Mouse (Mus musculus): ENCODE data around the gene Ddr1. TPM values are rescaled to one million over a fixed set of nuclear protein-coding genes. Genes with fewer than 3 reads are reported as not detected.
A peak's percentile ranks its signal among the peaks of the same experiment; 100 is the strongest.

The Ddr1 gene
- polyA plus RNA-seq, 1 experiment: 61.6 TPM

GRCm38 (mm10) chr17:35691811-35692210 lies 12.6 kb downstream of the Ddr1 start:
- Histone ChIP-seq H3K4me1 (ENCODE audit: control insufficient read depth, insufficient read depth, low read length) (peaks cover 4% of the 10 kb centered on the region), H3K27ac (ENCODE audit: insufficient read depth, low read length) (no peak overlapping the region), H3K9ac (ENCODE audit: low read depth, poor library complexity, severe bottlenecking) (no peak overlapping the region), H3K36me3 (ENCODE audit: control insufficient read depth, insufficient read depth, low read length, poor library complexity, severe bottlenecking) (no peaks in the 10 kb centered on the region; the same call in 1 of the 2 replicates), H3K4me3 (ENCODE audit: low read depth, low read length) (no peak overlapping the region), H3K9me3 (replicated peaks; ENCODE audit: control insufficient read depth, insufficient read depth, low read length, poor library complexity, severe bottlenecking) (no peaks in the 10 kb centered on the region), H3K27me3 (ENCODE audit: control insufficient read depth, insufficient read depth, low read length, poor library complexity, severe bottlenecking) (no peaks in the 10 kb centered on the region)
- TF ChIP-seq CTCF (IDR thresholded peaks at IDR 0.05; ENCODE audit: low read depth, low read length) (no peak), POLR2A (IDR thresholded peaks at IDR 0.05; ENCODE audit: insufficient read depth, low read length) (no peak), EP300 (IDR thresholded peaks at IDR 0.05; ENCODE audit: insufficient read depth, low read depth, low read length) (no peak)

GRCm38 (mm10) chr17:35689936-35690645 lies 14.3 kb downstream of the Ddr1 start:
- Histone ChIP-seq H3K9me3 (replicated peaks; ENCODE audit: control insufficient read depth, insufficient read depth, low read length, poor library complexity, severe bottlenecking) (no peaks in the 10 kb centered on the region), H3K27ac (ENCODE audit: insufficient read depth, low read length) (peak overlapping the region; percentile 5; the same call in 1 of the 2 replicates), H3K4me3 (ENCODE audit: low read depth, low read length) (peak overlapping the region; percentile 25), H3K36me3 (ENCODE audit: control insufficient read depth, insufficient read depth, low read length, poor library complexity, severe bottlenecking) (no peaks in the 10 kb centered on the region; the same call in 1 of the 2 replicates), H3K4me1 (ENCODE audit: control insufficient read depth, insufficient read depth, low read length) (peaks cover 4% of the 10 kb centered on the region), H3K9ac (ENCODE audit: low read depth, poor library complexity, severe bottlenecking) (peak overlapping the region; percentile 41), H3K27me3 (ENCODE audit: control insufficient read depth, insufficient read depth, low read length, poor library complexity, severe bottlenecking) (no peaks in the 10 kb centered on the region)
- TF ChIP-seq POLR2A (IDR thresholded peaks at IDR 0.05; ENCODE audit: insufficient read depth, low read length) (no peak), CTCF (IDR thresholded peaks at IDR 0.05; ENCODE audit: low read depth, low read length) (no peak)

- no peaks in the 10 kb centered on the region; the same call in 1 of the 2 replicates for H3K36me3 ChIP-seq (ENCODE audit: control insufficient read depth, insufficient read depth, low read length, poor library complexity, severe bottlenecking)
- peak; percentile 25 for TF ChIP-seq CTCF (IDR thresholded peaks at IDR 0.05; ENCODE audit: low read depth, low read length)
- TF ChIP-seq POLR2A (IDR thresholded peaks at IDR 0.05; ENCODE audit: insufficient read depth, low read length): no peak
- peak overlapping the region; percentile 4; the same call in 1 of the 2 replicates for H3K9ac ChIP-seq (ENCODE audit: low read depth, poor library complexity, severe bottlenecking)
- peak overlapping the region; percentile 41 for H3K4me3 ChIP-seq (ENCODE audit: low read depth, low read length)
- no peaks in the 10 kb centered on the region for H3K27me3 ChIP-seq (ENCODE audit: control insufficient read depth, insufficient read depth, low read length, poor library complexity, severe bottlenecking)
- H3K4me1 ChIP-seq (ENCODE audit: control insufficient read depth, insufficient read depth, low read length): peaks cover 4% of the 10 kb centered on the region
- no peaks in the 10 kb centered on the region for H3K9me3 ChIP-seq (replicated peaks; ENCODE audit: control insufficient read depth, insufficient read depth, low read length, poor library complexity, severe bottlenecking)
- no peak overlapping the region for H3K27ac ChIP-seq (ENCODE audit: insufficient read depth, low read length)
These were observed 15.9 kb downstream of the Ddr1 start for GRCm38 (mm10) chr17:35688347-35689175.

GRCm38 (mm10) chr17:35685061-35685460 lies 19.4 kb downstream of the Ddr1 start:
- peaks cover 3% of the 10 kb centered on the region for H3K4me1 ChIP-seq (ENCODE audit: control insufficient read depth, insufficient read depth, low read length)
- no peak overlapping the region for H3K4me3 ChIP-seq (ENCODE audit: low read depth, low read length)
- H3K27ac ChIP-seq (ENCODE audit: insufficient read depth, low read length): no peak overlapping the region
- no peak for TF ChIP-seq EP300 (IDR thresholded peaks at IDR 0.05; ENCODE audit: insufficient read depth, low read depth, low read length)
- no peak for TF ChIP-seq POLR2A (IDR thresholded peaks at IDR 0.05; ENCODE audit: insufficient read depth, low read length)
- TF ChIP-seq CTCF (IDR thresholded peaks at IDR 0.05; ENCODE audit: low read depth, low read length): no peak
- no peak overlapping the region for H3K9ac ChIP-seq (ENCODE audit: low read depth, poor library complexity, severe bottlenecking)
- H3K36me3 ChIP-seq (ENCODE audit: control insufficient read depth, insufficient read depth, low read length, poor library complexity, severe bottlenecking): no peaks in the 10 kb centered on the region; the same call in 1 of the 2 replicates
- H3K9me3 ChIP-seq (replicated peaks; ENCODE audit: control insufficient read depth, insufficient read depth, low read length, poor library complexity, severe bottlenecking): no peaks in the 10 kb centered on the region
- no peaks in the 10 kb centered on the region for H3K27me3 ChIP-seq (ENCODE audit: control insufficient read depth, insufficient read depth, low read length, poor library complexity, severe bottlenecking)

- Histone ChIP-seq H3K9me3 (replicated peaks; ENCODE audit: control insufficient read depth, insufficient read depth, low read length, poor library complexity, severe bottlenecking) (no peaks in the 10 kb centered on the region), H3K9ac (ENCODE audit: low read depth, poor library complexity, severe bottlenecking) (peak overlapping the region; percentile 49), H3K36me3 (ENCODE audit: control insufficient read depth, insufficient read depth, low read length, poor library complexity, severe bottlenecking) (no peaks in the 10 kb centered on the region; the same call in 1 of the 2 replicates), H3K27me3 (ENCODE audit: control insufficient read depth, insufficient read depth, low read length, poor library complexity, severe bottlenecking) (no peaks in the 10 kb centered on the region), H3K27ac (ENCODE audit: insufficient read depth, low read length) (peak overlapping the region; percentile 5; the same call in 1 of the 2 replicates), H3K4me3 (ENCODE audit: low read depth, low read length) (peak overlapping the region; percentile 38), H3K4me1 (ENCODE audit: control insufficient read depth, insufficient read depth, low read length) (peaks cover 2% of the 10 kb centered on the region)
- TF ChIP-seq CTCF (IDR thresholded peaks at IDR 0.05; ENCODE audit: low read depth, low read length) (no peak), EP300 (IDR thresholded peaks at IDR 0.05; ENCODE audit: insufficient read depth, low read depth, low read length) (no peak), POLR2A (IDR thresholded peaks at IDR 0.05; ENCODE audit: insufficient read depth, low read length) (no peak)
These were observed 22.4 kb downstream of the Ddr1 start for GRCm38 (mm10) chr17:35681986-35682385.

Measured in ES-Bruce4 (cell line).